ENCODE assay signal across 6 mouse cellular contexts in genomic region chr15:101282471-101282870, GRCm38 (mm10). TPM values are rescaled to one million over a fixed set of nuclear protein-coding genes. Genes with fewer than 3 reads are reported as not detected.
"Had no signal": no experiment of that assay in that cellular context is flagged by ENCODE, and none has a peak within 500 bp of the region (broad histone marks: within the 10 kb centered on the region; RNA-seq: fewer than 3 reads in every experiment).

No protein-coding gene starts in this region.

- H3K9ac ChIP-seq: liver, embryonic 14.5 days had no signal

- H3K27ac ChIP-seq: limb, embryonic 13.5 days; liver, embryonic 14.5 days had no signal

- H3K9me3 ChIP-seq: limb, embryonic 13.5 days; midbrain, embryonic 13.5 days had no signal

- DNase-seq: thymus, adult 18-20 months had no signal

- H3K27me3 ChIP-seq: limb, embryonic 13.5 days; midbrain, embryonic 13.5 days had no signal

RNA-seq across cellular contexts. Expression of gene 6030408B16Rik, which starts 10.5 kb away (rescaled TPM):
- total RNA-seq: liver, adult 2 months; midbrain, postnatal 0 days had no signal
- polyA plus RNA-seq: liver, adult 2 months had no signal
